Mouse (Mus musculus) ZHBTc4 (cell line): ENCODE measurements around the gene Stk38.
"Not testable (repeated sequence)": the region's sequence is repeated elsewhere in the genome, so short reads cannot be mapped to it uniquely, and the experiment has no call there.

Source experiments
- DNase-seq: peaks from one replicate; pipeline ENCODE4 v3.0.0-alpha.2; 2011; ENCODE audit warnings: low read depth, low spot score

Stk38 gene

DNA sequence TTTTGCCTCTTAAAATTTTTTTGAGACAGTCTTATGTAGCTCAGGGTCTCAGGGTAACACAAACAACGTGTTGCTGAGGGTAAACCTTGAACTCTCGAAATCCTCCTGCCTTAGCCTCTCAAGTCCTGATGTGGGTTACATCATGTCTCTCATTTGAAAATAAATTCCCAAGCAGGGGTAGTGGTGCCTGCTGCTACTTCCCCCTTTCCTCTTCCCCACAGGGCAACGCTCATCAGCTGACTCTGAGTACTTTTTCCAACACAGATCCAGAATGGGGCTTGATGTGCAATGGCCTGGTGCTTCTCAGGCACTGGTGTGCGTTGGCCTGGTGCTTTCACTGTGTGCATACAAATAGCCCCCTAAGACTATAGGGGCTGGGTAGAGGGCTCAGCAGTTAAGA, 1.4 kb upstream of the Stk38 start:
- no peak for DNase-seq

- no peak for DNase-seq
Observed at GRCm38 (mm10) chr17:29008326-29008650, 493 bp upstream of the Stk38 start.

GRCm38 (mm10) chr17:29007243-29007640, 553 bp downstream of the Stk38 start:
- DNase-seq = no peak

- peak; percentile 57 for DNase-seq
Observed at GRCm38 (mm10) chr17:29006812-29007211, 983 bp downstream of the Stk38 start.

DNA sequence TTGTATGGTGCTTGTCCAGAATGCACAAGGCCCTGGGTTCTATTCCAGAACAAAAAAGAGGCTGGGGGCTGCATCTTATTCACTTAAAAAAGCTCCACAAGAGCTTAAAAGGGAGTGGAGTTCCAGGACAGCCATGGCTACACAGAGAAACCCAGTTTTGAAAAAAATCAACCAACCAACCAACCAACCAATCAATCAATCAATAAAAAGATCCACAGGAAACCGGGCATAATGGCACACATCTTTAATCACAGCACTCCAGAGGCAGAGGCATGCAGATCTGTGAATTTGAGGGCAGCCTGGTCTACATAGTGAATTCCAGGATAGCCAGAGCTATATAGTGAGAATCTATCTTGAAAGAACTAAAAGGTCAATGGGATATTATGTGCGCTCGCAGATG, 2.8 kb downstream of the Stk38 start:
- DNase-seq = no peak

GRCm38 (mm10) chr17:29003740-29004139, 4.1 kb downstream of the Stk38 start:
- DNase-seq = no peak

DNA sequence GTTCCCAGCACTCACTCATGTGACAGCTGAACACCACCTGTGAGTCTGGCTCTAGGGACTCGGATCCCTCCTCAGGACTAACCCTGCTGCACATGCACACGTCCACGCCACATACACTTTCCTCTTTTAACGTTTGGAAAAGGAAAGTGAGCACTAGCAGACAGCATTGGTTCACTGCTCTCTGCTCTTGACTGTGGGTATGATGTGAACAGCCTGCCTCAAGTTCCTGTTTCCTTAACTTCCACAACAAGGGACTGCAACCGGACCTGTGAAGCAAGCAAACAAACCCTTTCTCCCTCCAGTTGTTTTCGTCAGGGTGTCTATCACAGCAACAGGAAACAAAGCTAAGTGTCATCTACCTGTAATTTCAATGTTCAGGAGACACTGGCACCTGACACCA, 7.3 kb downstream of the Stk38 start:
- DNase-seq = no peak

- no peak for DNase-seq
Observed at GRCm38 (mm10) chr17:28994615-28995014, 13.2 kb downstream of the Stk38 start.

DNA sequence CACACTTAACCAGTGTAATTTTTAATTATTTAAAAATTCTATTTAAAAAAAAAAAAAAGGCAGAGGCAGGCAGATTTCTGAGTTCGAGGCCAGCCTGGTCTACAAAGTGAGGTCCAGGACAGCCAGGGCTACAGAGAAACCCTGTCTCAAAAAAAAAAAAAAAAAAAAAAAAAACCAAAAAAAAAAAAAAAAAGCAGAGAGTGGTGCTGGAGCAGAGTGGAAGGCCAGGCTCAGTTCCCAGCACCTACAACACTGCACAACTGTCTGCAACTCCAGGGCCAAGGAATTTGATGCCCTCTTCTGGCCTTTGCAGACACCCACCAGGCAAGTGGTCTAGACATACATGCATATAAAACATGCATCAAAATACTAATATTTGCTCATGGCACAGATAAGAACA, 14.8 kb downstream of the Stk38 start:
- not testable (repeated sequence) for DNase-seq

GRCm38 (mm10) chr17:28992105-28992504, 15.7 kb downstream of the Stk38 start:
- DNase-seq = no peak

DNA sequence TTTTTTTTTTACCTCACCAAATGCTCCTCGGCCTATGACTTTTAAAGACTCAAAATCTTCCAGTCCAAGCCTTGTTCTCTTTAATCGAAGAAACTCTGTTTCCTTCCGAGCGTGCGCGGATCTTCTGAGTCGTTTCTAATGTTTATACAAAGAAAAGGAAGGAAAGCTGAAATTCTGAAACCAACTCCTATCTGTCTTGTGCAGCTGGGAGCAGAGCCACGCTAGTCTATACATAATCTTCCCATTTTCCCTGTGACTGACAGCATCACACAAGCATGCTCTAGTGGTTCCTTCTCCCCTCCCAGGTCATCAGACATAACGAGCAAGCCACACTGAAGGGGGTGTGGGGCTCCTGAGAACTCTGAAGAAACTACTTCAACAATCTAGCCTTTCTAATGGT, 16.5 kb downstream of the Stk38 start:
- no peak for DNase-seq

DNA sequence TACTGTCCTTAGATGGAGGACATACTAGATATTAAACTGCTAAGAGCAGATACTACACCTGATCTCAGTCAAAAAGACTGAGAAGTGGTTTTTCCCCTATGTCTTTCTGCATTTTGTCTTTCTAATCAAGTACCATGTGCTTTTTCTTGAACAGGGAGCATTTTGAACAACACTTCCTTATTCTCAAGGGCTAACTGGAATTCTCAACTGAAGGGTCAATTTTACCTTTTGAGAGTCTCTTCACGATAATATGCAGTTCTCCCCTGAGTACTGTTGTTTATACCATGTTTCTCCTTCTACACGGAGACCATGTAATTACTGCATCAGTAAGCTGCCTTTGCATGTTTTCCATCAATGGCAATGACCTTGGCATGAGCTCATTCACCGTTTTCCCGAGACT, 17.7 kb downstream of the Stk38 start:
- no peak for DNase-seq

DNA sequence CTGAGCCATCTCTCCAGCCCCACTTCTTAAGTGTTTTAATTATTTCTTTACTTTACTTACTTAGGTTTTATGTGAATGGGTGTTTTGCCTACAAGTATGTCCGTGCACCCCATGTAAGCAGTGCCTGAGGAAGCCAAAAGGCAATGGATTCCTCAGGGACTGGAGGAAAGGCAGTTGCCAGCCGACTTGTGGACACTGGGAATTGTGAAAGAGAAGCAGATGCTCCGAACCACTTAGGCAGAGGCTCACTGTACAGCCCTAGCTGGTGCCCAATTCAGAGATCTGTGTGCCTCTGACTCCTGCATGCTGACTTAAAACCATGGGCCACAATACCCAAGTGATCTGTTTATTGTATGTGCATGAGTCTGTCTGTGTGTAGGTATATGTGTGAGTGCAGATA, 18.8 kb downstream of the Stk38 start:
- no peak for DNase-seq

DNA sequence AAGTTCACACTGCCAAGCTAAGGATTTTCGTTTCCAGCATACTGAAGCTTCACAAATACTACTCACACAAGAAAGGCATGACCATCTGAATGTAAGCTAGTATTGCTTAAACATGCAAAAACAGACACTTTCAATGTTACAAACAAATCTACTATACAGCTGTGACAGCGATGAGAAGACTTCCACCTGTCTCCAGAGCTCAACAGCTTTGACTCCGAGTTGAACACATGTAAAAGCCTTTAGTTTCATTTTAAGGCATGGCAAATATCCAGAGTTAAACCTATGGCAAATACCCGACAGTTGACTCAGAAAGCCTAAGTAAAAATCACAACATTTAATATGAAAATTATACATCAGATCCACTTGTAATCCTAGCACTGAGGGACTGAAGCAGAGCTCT, 19.5 kb downstream of the Stk38 start:
- DNase-seq = no peak

- DNase-seq = peak; percentile 87
Observed at GRCm38 (mm10) chr17:28987713-28988112, 20.1 kb downstream of the Stk38 start.

- peak; percentile 91 for DNase-seq
Observed at GRCm38 (mm10) chr17:28986833-28987232, 21.0 kb downstream of the Stk38 start.

DNA sequence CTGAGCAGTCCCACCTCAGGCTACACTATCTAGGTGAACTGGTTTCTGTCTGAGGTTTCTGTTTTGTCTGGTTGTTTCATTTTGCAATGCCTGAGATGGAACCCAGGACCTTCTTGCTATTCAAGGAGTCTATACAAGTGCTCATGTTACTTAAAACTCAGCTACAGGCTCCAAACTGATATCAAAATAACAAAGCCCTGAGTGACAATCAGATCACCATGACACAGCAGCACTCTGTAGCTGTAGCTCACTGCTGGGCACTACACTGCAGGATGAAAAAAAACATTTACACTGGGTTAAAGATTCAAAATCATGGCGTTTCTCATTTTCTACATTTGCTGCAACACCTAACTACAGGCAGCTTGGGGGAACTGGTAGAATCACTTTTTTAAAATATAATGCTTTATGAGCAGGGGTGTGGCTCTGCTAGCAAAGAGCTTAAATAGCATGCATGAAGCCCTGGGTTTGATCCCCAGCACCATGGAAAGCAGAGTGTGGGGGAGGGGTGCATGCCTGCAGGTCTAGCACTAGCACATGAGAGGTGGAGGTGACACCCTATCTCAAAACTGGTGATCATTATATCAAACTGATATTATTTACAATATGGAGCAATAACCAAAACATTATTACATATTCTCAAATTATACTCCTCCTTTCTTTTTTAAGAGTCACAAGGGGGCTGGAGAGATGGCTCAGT, 22.9 kb downstream of the Stk38 start:
- DNase-seq = peak; percentile 58

DNA sequence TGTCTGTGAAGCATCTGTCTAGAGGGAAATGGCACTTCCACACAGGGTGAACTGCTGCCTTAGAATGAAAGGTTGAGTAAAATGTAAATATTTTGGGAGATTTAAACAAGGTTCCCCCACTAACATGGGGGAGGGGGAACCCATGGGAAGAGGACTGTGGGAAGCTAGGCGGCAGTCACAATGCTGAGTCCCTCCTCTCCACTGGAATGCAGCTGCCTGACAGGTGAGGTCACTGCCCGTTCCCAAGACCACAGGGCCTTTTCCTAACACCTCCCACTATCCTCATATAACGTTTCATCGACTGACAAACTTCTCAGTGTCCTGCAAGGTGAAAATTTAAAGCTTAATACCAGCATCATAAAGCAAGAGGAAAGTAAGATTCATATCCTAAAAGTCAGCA, 25.2 kb downstream of the Stk38 start:
- no peak for DNase-seq

DNA sequence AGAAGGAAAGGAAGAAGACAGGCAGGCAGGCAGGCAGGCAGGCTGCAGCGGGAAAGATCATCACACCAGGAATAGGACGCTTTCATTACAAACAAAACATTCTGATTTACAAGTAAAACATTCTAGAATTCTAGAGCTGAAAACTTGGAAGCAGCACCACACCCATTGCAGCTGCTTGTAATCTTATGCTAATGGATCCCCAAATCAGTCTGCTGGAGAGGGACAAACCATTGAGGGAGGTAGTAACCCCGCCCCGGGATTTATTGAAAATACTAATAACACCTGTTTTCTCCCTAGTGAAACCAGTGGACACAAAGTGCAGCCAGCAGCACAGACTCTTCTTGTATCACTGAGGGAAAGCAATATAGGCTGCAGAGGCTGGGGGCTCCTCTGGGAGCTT, 26.7 kb downstream of the Stk38 start:
- DNase-seq = peak; percentile 47

DNA sequence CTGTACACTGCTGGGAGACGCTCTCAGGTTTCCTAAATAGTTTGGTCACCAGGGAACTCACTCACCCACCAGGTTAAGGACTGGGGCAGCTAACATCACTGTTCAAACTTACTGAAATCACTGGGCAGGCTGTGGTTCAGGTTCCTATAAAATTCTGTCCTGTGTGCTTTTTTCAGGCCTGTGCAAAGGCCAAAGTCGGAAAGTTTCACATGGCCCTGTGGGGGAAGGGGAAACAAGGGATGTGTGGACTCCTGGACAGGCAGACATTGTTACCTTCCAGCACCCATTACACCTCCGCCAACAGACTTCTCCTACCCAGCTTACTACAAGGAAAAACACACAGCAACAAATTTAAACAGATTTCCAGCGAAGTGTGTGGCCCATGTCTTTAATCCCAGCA, 28.7 kb downstream of the Stk38 start:
- no peak for DNase-seq

DNA sequence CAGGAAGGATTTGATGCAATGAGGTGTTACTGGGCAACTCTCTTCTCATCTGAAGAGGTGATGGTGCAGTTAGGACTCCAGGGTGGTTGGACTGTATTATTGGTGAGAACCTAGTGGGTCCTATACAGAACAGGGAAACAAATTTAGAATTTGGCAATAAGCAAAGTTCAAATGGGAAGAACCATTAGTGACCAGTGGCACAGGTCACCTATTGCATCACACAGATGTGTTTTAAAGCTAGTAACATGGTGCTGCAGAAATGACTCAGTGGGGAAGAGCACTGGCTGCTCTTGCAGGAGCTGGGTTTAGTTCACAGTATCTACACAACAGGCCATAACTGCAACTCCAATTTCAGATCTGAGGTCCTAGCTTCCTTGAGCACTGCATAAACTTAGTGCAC, 37.7 kb downstream of the Stk38 start:
- DNase-seq = no peak

- no peak for DNase-seq
Observed at GRCm38 (mm10) chr17:28967021-28967610, 40.7 kb downstream of the Stk38 start.

- no peak for DNase-seq
Observed at GRCm38 (mm10) chr17:28961596-28961995, 46.2 kb downstream of the Stk38 start.

GRCm38 (mm10) chr17:28960597-28960996, 47.2 kb downstream of the Stk38 start:
- DNase-seq = no peak
